In the genomic region with DNA sequence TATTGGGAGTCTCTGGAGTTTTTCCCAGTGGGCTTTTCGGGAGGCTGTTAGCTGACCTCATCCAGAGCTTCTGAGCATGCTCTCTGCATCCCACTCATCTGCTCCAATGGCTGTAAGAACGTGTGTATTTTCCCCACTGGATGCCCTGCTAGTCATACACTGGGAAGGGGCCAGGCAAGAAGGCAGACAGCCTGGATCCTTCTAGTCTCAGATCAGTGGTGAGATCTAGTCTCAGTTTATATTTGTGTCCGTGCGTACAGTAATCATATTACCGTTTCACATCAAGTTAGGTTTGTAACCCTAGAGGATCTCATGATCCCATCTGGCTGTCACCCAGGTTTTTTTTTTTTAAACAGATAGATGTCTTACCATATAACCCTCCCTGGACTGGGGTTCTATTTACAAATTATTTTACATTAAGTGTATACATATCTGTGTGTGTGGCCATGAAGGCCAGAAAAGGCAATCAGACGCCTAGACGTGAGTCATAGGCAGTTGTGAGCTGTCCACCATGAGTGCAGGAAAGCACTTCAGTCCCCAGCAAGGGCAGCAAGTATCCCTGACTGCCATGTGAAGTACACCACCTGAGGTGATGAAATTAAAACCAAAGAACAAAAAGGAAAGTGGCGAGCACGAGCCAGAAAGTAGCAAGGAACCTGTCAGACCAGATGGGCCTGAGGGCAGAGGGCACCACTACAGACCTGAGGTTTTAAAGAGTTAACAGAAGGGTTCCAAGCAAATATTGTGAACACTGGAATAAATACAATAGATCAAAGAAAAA, we compare ENCODE assay signal across 30 mouse cellular contexts. TPM values are rescaled to one million over a fixed set of nuclear protein-coding genes. Genes with fewer than 3 reads are reported as not detected.
DNase-seq lines count a peak whose midpoint lies in the region; ATAC-seq and TF ChIP-seq lines count a peak whose summit lies in the region.
"Had no signal": no experiment of that assay in that cellular context is flagged by ENCODE, and none has a peak within 500 bp of the region (broad histone marks: within the 10 kb centered on the region; RNA-seq: fewer than 3 reads in every experiment).

No protein-coding gene starts in this region.

- 43% methylated on average over 9 of the region's 9 CpGs for WGBS in lung, postnatal 0 days

- intact Hi-C loops in gastrocnemius, postnatal 36 days (cut with DNase I), result no loop called here

- peak; percentile 96 for ATAC-seq in lung, postnatal 0 days
- ATAC-seq in megakaryocyte progenitor cell, adult 5-6 weeks (replicated peaks; ENCODE audit: poor library complexity), result no peak
- no peak for ATAC-seq in cerebellum, adult (ENCODE audit: insufficient number of reproducible peaks, low FRiP score, low TSS enrichment)
- ATAC-seq: forebrain, postnatal 0 days; intestine, embryonic 16.5 days; midbrain, embryonic 15.5 days; Patski had no signal

- H3K4me3 ChIP-seq in lung, postnatal 0 days (ENCODE audit: low read depth, low read length), result no peak overlapping the region
- H3K4me3 ChIP-seq: erythroblast, embryonic 14.5 days; forebrain, embryonic 12.5 days; heart, adult 2 months; heart, embryonic 12.5 days; hindbrain, embryonic 13.5 days; limb, embryonic 10.5 days; limb, embryonic 15.5 days; lung, embryonic 15.5 days; midbrain, embryonic 15.5 days; neural tube, embryonic 15.5 days had no signal

- H3K9ac ChIP-seq in lung, postnatal 0 days (replicated peaks; ENCODE audit: low read depth), result no peak overlapping the region
- H3K9ac ChIP-seq: forebrain, embryonic 12.5 days; forebrain, postnatal 0 days; heart, embryonic 12.5 days; hindbrain, embryonic 13.5 days; limb, embryonic 15.5 days; liver, embryonic 14.5 days; lung, embryonic 15.5 days; midbrain, embryonic 15.5 days; neural tube, embryonic 15.5 days had no signal

- H3K9me3 ChIP-seq in lung, postnatal 0 days (ENCODE audit: low read length), result no peaks in the 10 kb centered on the region
- H3K9me3 ChIP-seq: forebrain, embryonic 12.5 days; G1E; heart, embryonic 12.5 days; hindbrain, embryonic 13.5 days; limb, embryonic 10.5 days; limb, embryonic 15.5 days; lung, embryonic 15.5 days; midbrain, embryonic 15.5 days; neural tube, embryonic 15.5 days had no signal

- no peak for TF ChIP-seq CTCF in lung, postnatal 0 days (IDR thresholded peaks at IDR 0.05)

- H3K4me1 ChIP-seq in lung, postnatal 0 days (ENCODE audit: insufficient read depth, low read depth, low read length), result no peaks in the 10 kb centered on the region
- H3K4me1 ChIP-seq: lung, embryonic 15.5 days had no signal

- peak; percentile 60 for TF ChIP-seq EP300 in lung, postnatal 0 days (IDR thresholded peaks at IDR 0.05)

- H3K27ac ChIP-seq in lung, postnatal 0 days (ENCODE audit: low read length), result peak overlapping the region; percentile 38; the same call in 1 of the 2 replicates
- H3K27ac ChIP-seq: forebrain, embryonic 12.5 days; heart, adult 2 months; hindbrain, embryonic 13.5 days; limb, embryonic 10.5 days; limb, embryonic 15.5 days; liver, embryonic 14.5 days; lung, embryonic 15.5 days; midbrain, embryonic 15.5 days; neural tube, embryonic 15.5 days had no signal

- H3K36me3 ChIP-seq in lung, postnatal 0 days (ENCODE audit: insufficient read depth, low read length), result no peaks in the 10 kb centered on the region

- H3K4me2 ChIP-seq in lung, postnatal 0 days (replicated peaks; ENCODE audit: low read depth, low read length), result no peak overlapping the region
- H3K4me2 ChIP-seq: forebrain, embryonic 12.5 days; heart, embryonic 12.5 days; hindbrain, embryonic 13.5 days; limb, embryonic 15.5 days; lung, embryonic 15.5 days; midbrain, embryonic 15.5 days; neural tube, embryonic 15.5 days had no signal

- DNase-seq in gastrocnemius, adult 18-20 months (ENCODE audit: low spot score), result peak; percentile 64
- DNase-seq in gastrocnemius, postnatal 36 days, result no peak
- DNase-seq in MN1 (ENCODE audit: low spot score), result peak; percentile 32
- peak; percentile 84 for DNase-seq in lung, postnatal 0 days (ENCODE audit: low spot score)
- DNase-seq in lung, postnatal 4 days, result peak; percentile 35 to 61
- DNase-seq in kidney, postnatal 10 days, result no peak
- DNase-seq: adrenal gland, postnatal 10 days; cerebellum, adult 11 months; cerebellum, postnatal 10 days; forebrain, postnatal 0 days; heart, adult 2 months; heart, postnatal 4 days; kidney, adult 9 months; kidney, postnatal 25 days; thymus, postnatal 14 days had no signal

- no peaks in the 10 kb centered on the region for H3K27me3 ChIP-seq in lung, postnatal 0 days (replicated peaks; ENCODE audit: insufficient read depth, low read length)
- H3K27me3 ChIP-seq: forebrain, embryonic 12.5 days; heart, embryonic 12.5 days; hindbrain, embryonic 13.5 days; limb, embryonic 15.5 days; lung, embryonic 15.5 days; midbrain, embryonic 15.5 days; neural tube, embryonic 15.5 days; Patski had no signal

RNA-seq across cellular contexts. Expression of a gene that starts 11.4 kb away (rescaled TPM):
- total RNA-seq in gastrocnemius, adult 18-20 months (2021), result 10 to 100 TPM; 88.9 to 96.2 TPM
- 10 to 100 TPM; 57.9 to 61.5 TPM for total RNA-seq in gastrocnemius, postnatal 36 days (2021)
- polyA plus RNA-seq in lung, postnatal 0 days (2015; fragmentation: Nextera tagmentation; extraction: Ambion mirVana), result 7.2 and 9.3 TPM in 2 replicates
- total RNA-seq in megakaryocyte progenitor cell, adult 5-6 weeks (2015), result 0.69 and 1.6 TPM in 2 replicates
- total RNA-seq in megakaryocyte progenitor cell, adult 5-6 weeks (2017), result 0.83 and 1.9 TPM in 2 replicates

RNA-seq across cellular contexts. Expression of a gene that starts 32.2 kb away (rescaled TPM):
- 1 to 10 TPM; 2.6 to 2.8 TPM for total RNA-seq in gastrocnemius, adult 18-20 months (2021)
- total RNA-seq in gastrocnemius, postnatal 36 days (2021), result 1 to 10 TPM; 2.3 to 2.8 TPM
- polyA plus RNA-seq in lung, postnatal 0 days (2015; fragmentation: Nextera tagmentation; extraction: Ambion mirVana), result 18.7 and 23.8 TPM in 2 replicates
- total RNA-seq in megakaryocyte progenitor cell, adult 5-6 weeks (2015), result 2.9 and 5.3 TPM in 2 replicates
- 10.1 and 11.7 TPM in 2 replicates for total RNA-seq in megakaryocyte progenitor cell, adult 5-6 weeks (2017)
- polyA plus RNA-seq: erythroblast, embryonic 14.5 days had no signal

RNA-seq across cellular contexts. Expression of a gene that starts 37.4 kb away (rescaled TPM):
- 1 to 10 TPM; 2.5 to 2.9 TPM for total RNA-seq in gastrocnemius, adult 18-20 months (2021)
- total RNA-seq in gastrocnemius, postnatal 36 days (2021), result 1 to 10 TPM; 1.0 to 1.7 TPM
- 8.5 and 9.2 TPM in 2 replicates for polyA plus RNA-seq in lung, postnatal 0 days (2015; fragmentation: Nextera tagmentation; extraction: Ambion mirVana)
- total RNA-seq in megakaryocyte progenitor cell, adult 5-6 weeks (2015), result 46.5 and 47.1 TPM in 2 replicates
- 42.7 and 45.4 TPM in 2 replicates for total RNA-seq in megakaryocyte progenitor cell, adult 5-6 weeks (2017)

RNA-seq across cellular contexts. Expression of a gene that starts 55.1 kb away (rescaled TPM):
- total RNA-seq in gastrocnemius, adult 18-20 months (2021), result 1 to 10 TPM; 2.0 to 3.9 TPM
- 1 to 10 TPM in 1 of 2 experiments, under 1 TPM in 1; 0.69 to 1.4 TPM for total RNA-seq in gastrocnemius, postnatal 36 days (2021)
- polyA plus RNA-seq in lung, postnatal 0 days (2015; fragmentation: Nextera tagmentation; extraction: Ambion mirVana), result 7.9 and 9.1 TPM in 2 replicates
- total RNA-seq in megakaryocyte progenitor cell, adult 5-6 weeks (2015), result 7.2 and 7.4 TPM in 2 replicates
- total RNA-seq in megakaryocyte progenitor cell, adult 5-6 weeks (2017), result 4.9 and 8.6 TPM in 2 replicates

Comparison
In these comparisons a context has a peak if more than half of its experiments do, and no peak if none do; other contexts are left out.
1. DNase-seq: peak in gastrocnemius, adult 18-20 months (single experiment), MN1 (single experiment), lung, postnatal 0 days (single experiment) and lung, postnatal 4 days (2 of 2); none in gastrocnemius, postnatal 36 days (0 of 2) and kidney, postnatal 10 days (single experiment).
2. RNA of a gene that starts 11.4 kb away (total RNA-seq): 88.9 to 96.2 TPM in gastrocnemius, adult 18-20 months and 57.9 to 61.5 TPM in gastrocnemius, postnatal 36 days; 0.69 to 1.9 TPM in megakaryocyte progenitor cell, adult 5-6 weeks; every median in the first group is over 10 times any median in the second.
3. RNA of a gene that starts 37.4 kb away (total RNA-seq): 42.7 to 47.1 TPM in megakaryocyte progenitor cell, adult 5-6 weeks; 2.5 to 2.9 TPM in gastrocnemius, adult 18-20 months and 1.0 to 1.7 TPM in gastrocnemius, postnatal 36 days; every median in the first group is over 10 times any median in the second.